Comparison of ENCODE assay signal across 15 mouse cellular contexts in genomic region chr4:32867460-32867859, GRCm38 (mm10).
DNase-seq lines count a peak whose midpoint lies in the region; ATAC-seq and TF ChIP-seq lines count a peak whose summit lies in the region.
"Had no signal": no experiment of that assay in that cellular context is flagged by ENCODE, and none has a peak within 500 bp of the region (broad histone marks: within the 10 kb centered on the region; RNA-seq: fewer than 3 reads in every experiment).

No protein-coding gene starts in this region.

- H3K9me3 ChIP-seq in midbrain, postnatal 0 days (ENCODE audit: low read length), result no peaks in the 10 kb centered on the region
- no peaks in the 10 kb centered on the region for H3K9me3 ChIP-seq in midbrain, embryonic 11.5 days (ENCODE audit: control insufficient read depth, low read length)
- H3K9me3 ChIP-seq: forebrain, embryonic 10.5 days; limb, embryonic 12.5 days had no signal

- H3K4me3 ChIP-seq in midbrain, postnatal 0 days (ENCODE audit: low read depth, low read length), result no peak overlapping the region
- H3K4me3 ChIP-seq in midbrain, embryonic 11.5 days (ENCODE audit: low read depth, low read length), result no peak overlapping the region
- no peak overlapping the region for H3K4me3 ChIP-seq in bone marrow, adult 2 months (replicated peaks; ENCODE audit: control insufficient read depth, low read depth, low read length)
- no peak overlapping the region for H3K4me3 ChIP-seq in small intestine, adult 2 months (ENCODE audit: low read depth, low read length)
- H3K4me3 ChIP-seq: forebrain, embryonic 10.5 days; heart, adult 2 months; limb, embryonic 12.5 days had no signal

- TF ChIP-seq CTCF in midbrain, postnatal 0 days (IDR thresholded peaks at IDR 0.05), result peak; percentile 43
- TF ChIP-seq CTCF in bone marrow, adult 2 months (IDR thresholded peaks at IDR 0.05; ENCODE audit: control insufficient read depth, insufficient read depth, low read length), result peak; percentile 44
- peak; percentile 27; the same call in 1 of the 2 replicates for TF ChIP-seq CTCF in small intestine, adult 2 months (IDR thresholded peaks at IDR 0.05; ENCODE audit: extremely low read depth, insufficient read length, insufficient replicate concordance, low read depth, low read length)

- no peak for ATAC-seq in midbrain, postnatal 0 days (ENCODE audit: low FRiP score)
- ATAC-seq in midbrain, embryonic 11.5 days (ENCODE audit: low FRiP score), result no peak
- no peak for ATAC-seq in megakaryocyte, adult 5-6 weeks (ENCODE audit: poor library complexity, severe bottlenecking)

- 91% methylated on average over 6 of the region's 6 CpGs for WGBS in midbrain, postnatal 0 days
- 89% methylated on average over 6 of the region's 6 CpGs for WGBS in midbrain, embryonic 11.5 days
- 79% methylated on average over 6 of the region's 6 CpGs for WGBS in bone marrow, adult 2 months
- 73% methylated on average over 6 of the region's 6 CpGs for WGBS in small intestine, adult 2 months

- no peak overlapping the region for H3K27ac ChIP-seq in midbrain, postnatal 0 days (ENCODE audit: low read depth, low read length)
- no peak overlapping the region for H3K27ac ChIP-seq in midbrain, embryonic 11.5 days (ENCODE audit: low read depth, low read length)
- no peak overlapping the region for H3K27ac ChIP-seq in bone marrow, adult 2 months (ENCODE audit: control insufficient read depth, insufficient read depth, low read depth, low read length, poor library complexity)
- no peak overlapping the region for H3K27ac ChIP-seq in small intestine, adult 2 months (ENCODE audit: insufficient read depth, low read depth, low read length)
- H3K27ac ChIP-seq: forebrain, embryonic 10.5 days; heart, adult 2 months; limb, embryonic 12.5 days had no signal

- no peak for TF ChIP-seq POLR2A in bone marrow, adult 2 months (IDR thresholded peaks at IDR 0.05; ENCODE audit: borderline replicate concordance, control insufficient read depth, low read depth, low read length)
- no peak for TF ChIP-seq POLR2A in small intestine, adult 2 months (IDR thresholded peaks at IDR 0.05; ENCODE audit: low read depth, low read length)

- no peak overlapping the region for H3K4me2 ChIP-seq in midbrain, postnatal 0 days (ENCODE audit: low read depth, low read length, poor library complexity, severe bottlenecking)
- no peak overlapping the region for H3K4me2 ChIP-seq in midbrain, embryonic 11.5 days
- H3K4me2 ChIP-seq: limb, embryonic 12.5 days had no signal

- H3K27me3 ChIP-seq in midbrain, postnatal 0 days (ENCODE audit: insufficient read depth, low read length), result no peaks in the 10 kb centered on the region
- H3K27me3 ChIP-seq in midbrain, embryonic 11.5 days (ENCODE audit: control insufficient read depth, insufficient read depth, low read length), result no peaks in the 10 kb centered on the region
- H3K27me3 ChIP-seq in small intestine, adult 2 months (ENCODE audit: control insufficient read depth, insufficient read depth, low read length), result no peaks in the 10 kb centered on the region

- no peak overlapping the region for H3K9ac ChIP-seq in midbrain, postnatal 0 days (replicated peaks; ENCODE audit: low read length, poor library complexity, severe bottlenecking)
- H3K9ac ChIP-seq in midbrain, embryonic 11.5 days (ENCODE audit: low read length), result no peak overlapping the region
- H3K9ac ChIP-seq: limb, embryonic 12.5 days had no signal

- H3K4me1 ChIP-seq in midbrain, postnatal 0 days (ENCODE audit: insufficient read depth, low read length), result no peaks in the 10 kb centered on the region
- peaks cover 24% of the 10 kb centered on the region for H3K4me1 ChIP-seq in midbrain, embryonic 11.5 days (ENCODE audit: control insufficient read depth, insufficient read depth, low read length)
- peaks cover 3% of the 10 kb centered on the region; the same call in 1 of the 2 replicates for H3K4me1 ChIP-seq in bone marrow, adult 2 months (ENCODE audit: control insufficient read depth, insufficient read depth, low read length)
- no peaks in the 10 kb centered on the region for H3K4me1 ChIP-seq in small intestine, adult 2 months (ENCODE audit: control insufficient read depth, insufficient read depth, insufficient read length, low read length)

- peak; percentile 42 to 46 for DNase-seq in cerebellum, postnatal 10 days
- no peak for DNase-seq in cerebellum, adult 9-10 months
- DNase-seq in midbrain, postnatal 0 days (ENCODE audit: low spot score), result no peak
- DNase-seq in midbrain, embryonic 11.5 days (ENCODE audit: low spot score, missing footprints), result no peak
- no peak for DNase-seq in gastrocnemius, adult 18-20 months (ENCODE audit: low spot score)
- DNase-seq: embryo, embryonic 11 days; heart, adult 2 months; heart, postnatal 4 days; kidney, adult 18-20 months; layer of hippocampus, adult 9-11 months had no signal

- H3K36me3 ChIP-seq in midbrain, postnatal 0 days (ENCODE audit: insufficient read depth, low read length), result no peaks in the 10 kb centered on the region
- no peaks in the 10 kb centered on the region for H3K36me3 ChIP-seq in midbrain, embryonic 11.5 days (ENCODE audit: control insufficient read depth, insufficient read depth, low read length)
- no peaks in the 10 kb centered on the region for H3K36me3 ChIP-seq in small intestine, adult 2 months (ENCODE audit: control insufficient read depth, insufficient read depth, low read length)
- H3K36me3 ChIP-seq: forebrain, embryonic 10.5 days; limb, embryonic 12.5 days had no signal

Comparison
In these comparisons a context has a peak if more than half of its experiments do, and no peak if none do; other contexts are left out.
1. DNase-seq: peak in cerebellum, postnatal 10 days (2 of 2); none in cerebellum, adult 9-10 months (single experiment), midbrain, postnatal 0 days (single experiment), midbrain, embryonic 11.5 days (single experiment) and gastrocnemius, adult 18-20 months (single experiment).
2. Peak in every context shown above with its lines, with median percentiles within 50 percentile points of each other: CTCF ChIP-seq.